Mouse (Mus musculus): ENCODE measurements at regions not wholly inside any gene's neighbourhood (a gene's known extent, or its start where the extent isn't known, plus 50 kb on each side); places are given as distances from the start of the nearest gene placed in this dataset.

- H3K4me1 ChIP-seq: peaks cover 27% of the 10 kb centered on the region
- WGBS: 3% methylated on average over 56 of the region's 71 CpGs
- peak overlapping the region; percentile 46 for H3K4me3 ChIP-seq
- H3K9ac ChIP-seq: peak overlapping the region; percentile 56
- peak; percentile 75; the same call in 1 of the 2 replicates for ATAC-seq (ENCODE audit: borderline replicate concordance, extremely low read depth, low FRiP score, low TSS enrichment)
- H3K4me2 ChIP-seq: peak overlapping the region; percentile 79
- no peaks in the 10 kb centered on the region for H3K36me3 ChIP-seq
- H3K27me3 ChIP-seq: peaks cover 33% of the 10 kb centered on the region
- peak overlapping the region; percentile 70 for H3K27ac ChIP-seq
- H3K9me3 ChIP-seq: no peaks in the 10 kb centered on the region
These were observed 352.8 kb downstream of the Bcor start for GRCm38 (mm10) chrX:11807253-11807882.

- H3K27me3 ChIP-seq: peaks cover 35% of the 10 kb centered on the region
- 9% methylated on average over 9 of the region's 9 CpGs for WGBS
These were observed 352.3 kb downstream of the Bcor start for GRCm38 (mm10) chrX:11807883-11808262.

GRCm38 (mm10) chrX:11808911-11809310 is 351.2 kb downstream of the Bcor start:
- Histone ChIP-seq H3K4me1 (peaks cover 12% of the 10 kb centered on the region), H3K9me3 (no peaks in the 10 kb centered on the region), H3K4me2 (no peak overlapping the region), H3K27me3 (peaks cover 35% of the 10 kb centered on the region), H3K4me3 (no peak overlapping the region), H3K36me3 (no peaks in the 10 kb centered on the region), H3K9ac (no peak overlapping the region), H3K27ac (no peak overlapping the region)
- no peak for ATAC-seq (ENCODE audit: borderline replicate concordance, extremely low read depth, low FRiP score, low TSS enrichment)
- 55% methylated on average over 8 of the region's 8 CpGs for WGBS

More at GRCm38 (mm10) chrX:11807883-11808262, 352.3 kb downstream of the Bcor start:
- H3K4me2 ChIP-seq: peak overlapping the region; percentile 79
- peak overlapping the region; percentile 56 for H3K9ac ChIP-seq
- H3K9me3 ChIP-seq: no peaks in the 10 kb centered on the region
- H3K4me1 ChIP-seq: peaks cover 21% of the 10 kb centered on the region
- ATAC-seq (ENCODE audit: borderline replicate concordance, extremely low read depth, low FRiP score, low TSS enrichment): peak; percentile 27; the same call in 1 of the 2 replicates
- peak overlapping the region; percentile 70 for H3K27ac ChIP-seq
- H3K4me3 ChIP-seq: peak overlapping the region; percentile 46
- H3K36me3 ChIP-seq: no peaks in the 10 kb centered on the region

- Histone ChIP-seq H3K4me1 (no peaks in the 10 kb centered on the region), H3K27ac (no peak overlapping the region), H3K9ac (no peak overlapping the region), H3K27me3 (0 out of 2 replicates have a peak, but pooled peaks cover 3% of the 10 kb centered on the region), H3K36me3 (no peaks in the 10 kb centered on the region), H3K9me3 (no peaks in the 10 kb centered on the region), H3K4me3 (no peak overlapping the region), H3K4me2 (no peak overlapping the region)
- ATAC-seq (ENCODE audit: borderline replicate concordance, extremely low read depth, low FRiP score, low TSS enrichment): no peak
- WGBS: 39% methylated on average over 9 of the region's 9 CpGs
These were observed 345.3 kb downstream of the Bcor start for GRCm38 (mm10) chrX:11814861-11815260.

- Histone ChIP-seq H3K4me2 (no peak overlapping the region), H3K9ac (no peak overlapping the region), H3K36me3 (no peaks in the 10 kb centered on the region), H3K4me1 (no peaks in the 10 kb centered on the region), H3K9me3 (no peaks in the 10 kb centered on the region), H3K27me3 (0 out of 2 replicates have a peak, but pooled peaks cover 4% of the 10 kb centered on the region), H3K4me3 (no peak overlapping the region), H3K27ac (no peak overlapping the region)
- WGBS: 54% methylated on average over 4 of the region's 4 CpGs
- ATAC-seq (ENCODE audit: borderline replicate concordance, extremely low read depth, low FRiP score, low TSS enrichment): peak; percentile 55; the same call in 1 of the 2 replicates
These were observed 344.3 kb downstream of the Bcor start for GRCm38 (mm10) chrX:11815864-11816263.

- no peaks in the 10 kb centered on the region for H3K9me3 ChIP-seq
- no peak for ATAC-seq (ENCODE audit: borderline replicate concordance, extremely low read depth, low FRiP score, low TSS enrichment)
- no peak overlapping the region for H3K4me2 ChIP-seq
- 92% methylated on average over 3 of the region's 3 CpGs for WGBS
- H3K27ac ChIP-seq: no peak overlapping the region
- H3K27me3 ChIP-seq: 0 out of 2 replicates have a peak, but pooled peaks cover 3% of the 10 kb centered on the region
- H3K4me1 ChIP-seq: no peaks in the 10 kb centered on the region
- no peak overlapping the region for H3K9ac ChIP-seq
- H3K36me3 ChIP-seq: no peaks in the 10 kb centered on the region
- no peak overlapping the region for H3K4me3 ChIP-seq
These were observed 341.5 kb downstream of the Bcor start for GRCm38 (mm10) chrX:11818634-11819033.

GRCm38 (mm10) chrX:11821165-11821564 is 339.0 kb downstream of the Bcor start:
- H3K9me3 ChIP-seq: no peaks in the 10 kb centered on the region
- H3K4me2 ChIP-seq: no peak overlapping the region
- H3K27ac ChIP-seq: no peak overlapping the region
- 40% methylated on average over 2 of the region's 2 CpGs for WGBS
- 0 out of 2 replicates have a peak, but pooled peaks cover 3% of the 10 kb centered on the region for H3K27me3 ChIP-seq
- H3K4me1 ChIP-seq: no peaks in the 10 kb centered on the region
- H3K36me3 ChIP-seq: no peaks in the 10 kb centered on the region
- H3K9ac ChIP-seq: no peak overlapping the region
- no peak for ATAC-seq (ENCODE audit: borderline replicate concordance, extremely low read depth, low FRiP score, low TSS enrichment)
- no peak overlapping the region for H3K4me3 ChIP-seq

- Histone ChIP-seq H3K4me1 (peaks cover 6% of the 10 kb centered on the region; the same call in 1 of the 2 replicates), H3K4me2 (no peak overlapping the region), H3K27me3 (0 out of 2 replicates have a peak, but pooled peaks cover 3% of the 10 kb centered on the region), H3K27ac (no peak overlapping the region), H3K4me3 (no peak overlapping the region), H3K36me3 (no peaks in the 10 kb centered on the region), H3K9ac (no peak overlapping the region), H3K9me3 (no peaks in the 10 kb centered on the region)
- ATAC-seq (ENCODE audit: borderline replicate concordance, extremely low read depth, low FRiP score, low TSS enrichment): no peak
- WGBS: 49% methylated on average over 16 of the region's 16 CpGs
These were observed 338.0 kb downstream of the Bcor start for GRCm38 (mm10) chrX:11821880-11822768.

GRCm38 (mm10) chrX:11825948-11826347 is 334.2 kb downstream of the Bcor start:
- WGBS: 67% methylated on average over 1 of the region's 1 CpGs
- Histone ChIP-seq H3K27ac (no peak overlapping the region), H3K4me3 (no peak overlapping the region), H3K4me1 (peaks cover 6% of the 10 kb centered on the region; the same call in 1 of the 2 replicates), H3K9me3 (no peaks in the 10 kb centered on the region), H3K9ac (no peak overlapping the region), H3K4me2 (no peak overlapping the region), H3K36me3 (no peaks in the 10 kb centered on the region), H3K27me3 (0 out of 2 replicates have a peak, but pooled peaks cover 1% of the 10 kb centered on the region)
- no peak for ATAC-seq (ENCODE audit: borderline replicate concordance, extremely low read depth, low FRiP score, low TSS enrichment)

GRCm38 (mm10) chrX:11826737-11827408 is 333.3 kb downstream of the Bcor start:
- 20% methylated on average over 20 of the region's 20 CpGs for WGBS
- peak overlapping the region; percentile 33; the same call in 1 of the 2 replicates for H3K4me2 ChIP-seq
- H3K9me3 ChIP-seq: no peaks in the 10 kb centered on the region

GRCm38 (mm10) chrX:11829411-11830002 is 330.6 kb downstream of the Bcor start:
- WGBS: 66% methylated on average over 12 of the region's 12 CpGs
- H3K4me3 ChIP-seq: no peak overlapping the region
- ATAC-seq (ENCODE audit: borderline replicate concordance, extremely low read depth, low FRiP score, low TSS enrichment): no peak
- peaks cover 6% of the 10 kb centered on the region; the same call in 1 of the 2 replicates for H3K4me1 ChIP-seq
- no peaks in the 10 kb centered on the region for H3K36me3 ChIP-seq
- H3K27me3 ChIP-seq: no peaks in the 10 kb centered on the region
- H3K9ac ChIP-seq: no peak overlapping the region
- H3K4me2 ChIP-seq: no peak overlapping the region
- H3K9me3 ChIP-seq: no peaks in the 10 kb centered on the region
- H3K27ac ChIP-seq: no peak overlapping the region

More at GRCm38 (mm10) chrX:11826737-11827408, 333.3 kb downstream of the Bcor start:
- Histone ChIP-seq H3K36me3 (no peaks in the 10 kb centered on the region), H3K4me1 (peaks cover 6% of the 10 kb centered on the region; the same call in 1 of the 2 replicates), H3K27ac (0 out of 2 replicates have a peak overlapping the region, but pooled peaks have one; percentile 47), H3K4me3 (no peak overlapping the region), H3K27me3 (no peaks in the 10 kb centered on the region), H3K9ac (no peak overlapping the region)
- ATAC-seq (ENCODE audit: borderline replicate concordance, extremely low read depth, low FRiP score, low TSS enrichment): peak; percentile 86

All from lung, embryonic 15.5 days (tissue).